Mouse (Mus musculus) midbrain, embryonic 14.5 days (tissue): ENCODE measurements at regions not wholly inside any gene's neighbourhood (a gene's known extent, or its start where the extent isn't known, plus 50 kb on each side); places are given as distances from the start of the nearest gene placed in this dataset.

Experiments
- ATAC-seq: fragments of 200-750 bp; cut with Nextera tagmentation; 2 replicates; pipeline ENCODE4 v1.8.0; 2017; ENCODE audit warnings: moderate number of reproducible peaks, moderate library complexity; ENCODE audit not compliant: low FRiP score, low TSS enrichment
- DNase-seq: peaks from one replicate; pipeline ENCODE4 v3.0.0-alpha.2; 2015
- H3K27ac ChIP-seq: fragments of 300-500 bp; sonication (generic); replicated peaks from 2 replicates; pipeline ENCODE4 v1.5.1; 2014; ENCODE audit warnings: mild to moderate bottlenecking, low read depth, low read length, moderate library complexity
- H3K27me3 ChIP-seq: fragments of 300-500 bp; sonication (generic); 2 replicates; pipeline ENCODE4 v1.6.1; 2014; ENCODE audit warnings: low read length, control low read depth, mixed read lengths; ENCODE audit not compliant: control insufficient read depth, insufficient read depth
- H3K36me3 ChIP-seq: fragments of 300-500 bp; sonication (generic); 2 replicates; pipeline ENCODE4 v1.6.1; 2014; ENCODE audit warnings: low read length, control low read depth; ENCODE audit not compliant: control insufficient read depth, insufficient read depth
- H3K4me1 ChIP-seq: fragments of 300-500 bp; sonication (generic); 2 replicates; pipeline ENCODE4 v1.6.1; 2014; ENCODE audit warnings: mild to moderate bottlenecking, antibody characterized with exemption, low read length, control low read depth; ENCODE audit not compliant: control insufficient read depth, insufficient read depth
- H3K4me2 ChIP-seq: fragments of 300-500 bp; sonication (generic); 2 replicates; pipeline ENCODE4 v1.6.1; 2014; ENCODE audit warnings: mild to moderate bottlenecking, low read length, moderate library complexity
- H3K4me3 ChIP-seq: fragments of 300-500 bp; sonication (generic); replicated peaks from 2 replicates; pipeline ENCODE4 v1.5.1; 2014; ENCODE audit warnings: low read depth, low read length
- H3K9ac ChIP-seq: fragments of 300-500 bp; sonication (generic); replicated peaks from 2 replicates; pipeline ENCODE4 v1.6.1; 2014; ENCODE audit warnings: mild to moderate bottlenecking, low read length, moderate library complexity
- H3K9me3 ChIP-seq: fragments of 300-500 bp; sonication (generic); 2 replicates; pipeline ENCODE4 v1.6.1; 2016; ENCODE audit warnings: low read length, control low read depth, mixed read lengths; ENCODE audit not compliant: control insufficient read depth
- WGBS: fragments of 180-500 bp; shearing (Covaris S2); extraction: QIAGEN DNeasy Blood & Tissue Kit; methylation state at CpG from one replicate; pipeline ENCODE4 v1.1.7; 2014; 5-methylcytosine and 5-hydroxymethylcytosine counted together

DNA sequence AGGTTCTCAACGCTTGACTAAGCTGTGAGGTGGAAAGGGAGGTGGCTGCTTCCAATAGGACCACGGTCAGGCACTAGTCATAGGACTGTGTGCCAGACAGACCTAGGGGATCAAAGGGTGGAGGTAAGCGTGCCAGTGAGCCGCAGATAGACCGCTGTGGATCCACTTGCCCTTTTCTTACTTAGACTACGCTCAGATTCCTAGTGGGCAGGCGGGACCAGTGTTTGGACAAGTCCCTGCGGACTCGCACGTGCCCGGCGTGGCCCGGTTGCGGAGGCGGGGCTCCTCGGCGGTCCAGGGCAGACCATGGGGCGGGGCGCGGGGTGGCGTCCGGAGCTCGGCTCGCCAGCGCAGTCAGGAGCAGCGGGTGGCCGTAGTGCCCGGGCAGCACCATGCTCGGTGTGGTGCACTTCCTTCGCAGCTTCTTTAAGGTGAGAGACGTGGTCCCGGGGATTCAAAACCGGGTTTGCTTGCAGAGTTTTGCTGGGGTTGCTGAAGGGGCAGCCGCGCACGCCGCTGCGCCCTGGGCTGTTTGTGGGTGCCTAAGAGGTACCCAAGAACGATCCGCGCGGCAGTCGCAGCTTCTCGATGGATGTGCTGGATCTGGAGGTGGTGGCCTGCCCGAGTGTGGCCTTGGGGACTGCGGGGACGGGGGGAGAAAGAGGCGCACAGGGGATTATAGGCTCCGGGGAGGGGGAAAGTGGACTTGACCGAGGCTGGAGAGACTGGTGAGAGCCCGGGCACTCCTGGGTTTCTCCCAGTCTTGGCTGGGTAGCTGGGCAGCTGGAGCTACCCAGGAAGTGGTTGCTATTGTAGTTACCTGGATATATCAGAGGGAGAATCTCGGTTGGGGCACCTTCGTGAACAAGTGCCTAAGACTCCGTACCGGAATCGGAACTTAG is 98.6 kb downstream of the Amer3 start:
- H3K4me1 ChIP-seq = peaks cover 11% of the 10 kb centered on the region
- DNase-seq (peak; percentile 60), ATAC-seq (peak; percentile 76)
- peak overlapping the region; percentile 86 for H3K4me2 ChIP-seq
- peak overlapping the region; percentile 53 for H3K9ac ChIP-seq
- H3K27me3 ChIP-seq = peaks cover 33% of the 10 kb centered on the region
- WGBS = under 1% methylated on average over 56 of the region's 56 CpGs
- H3K4me3 ChIP-seq = peak overlapping the region; percentile 46
- H3K27ac ChIP-seq = no peak overlapping the region
- no peaks in the 10 kb centered on the region for H3K9me3 ChIP-seq
- no peaks in the 10 kb centered on the region for H3K36me3 ChIP-seq

DNA sequence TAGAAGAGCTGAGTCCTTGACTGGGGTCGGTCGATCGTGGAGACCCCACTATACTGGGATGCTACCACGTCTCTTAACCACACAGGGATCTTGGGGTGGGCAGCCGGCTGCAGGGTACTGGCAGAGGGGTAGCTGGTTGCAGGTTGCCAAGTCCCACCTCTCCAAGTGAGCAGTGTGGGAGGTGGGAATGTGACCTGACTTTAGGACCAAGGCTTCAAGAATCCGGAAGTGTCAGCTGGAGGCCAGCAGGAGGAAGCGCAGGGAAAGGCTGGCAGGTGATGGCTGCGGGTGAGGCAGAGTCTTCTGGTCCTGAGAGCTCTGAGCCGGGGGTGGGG is 99.2 kb downstream of the Amer3 start:
- Histone ChIP-seq H3K27me3 (peaks cover 33% of the 10 kb centered on the region), H3K36me3 (no peaks in the 10 kb centered on the region), H3K4me2 (peak overlapping the region; percentile 86), H3K9ac (peak overlapping the region; percentile 53), H3K4me1 (peaks cover 11% of the 10 kb centered on the region), H3K4me3 (peak overlapping the region; percentile 46), H3K27ac (no peak overlapping the region), H3K9me3 (no peaks in the 10 kb centered on the region)
- under 1% methylated on average over 9 of the region's 9 CpGs for WGBS
- no peak for DNase-seq
- ATAC-seq = peak; percentile 22; the same call in 1 of the 2 replicates

DNA sequence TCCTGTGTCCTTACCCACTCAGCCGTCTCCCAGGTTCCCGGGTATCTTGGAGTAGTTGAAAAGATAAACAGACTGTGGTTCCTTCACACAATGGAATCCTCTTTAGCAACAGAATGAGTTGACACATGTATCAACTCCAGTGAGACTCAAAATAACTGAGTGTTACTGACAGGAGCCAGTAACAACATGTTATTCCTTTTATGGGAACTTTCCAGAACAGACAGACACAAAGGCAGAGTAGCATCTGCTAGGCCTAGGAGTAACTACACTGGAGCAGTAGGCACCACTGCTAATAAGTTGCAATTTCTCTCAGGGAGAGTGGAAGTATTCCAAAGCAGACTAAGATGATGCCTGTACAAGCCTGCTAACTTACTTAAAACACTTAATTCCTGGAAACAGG is 107.1 kb downstream of the Amer3 start:
- no peak overlapping the region for H3K27ac ChIP-seq
- no peak overlapping the region for H3K4me2 ChIP-seq
- no peak overlapping the region for H3K9ac ChIP-seq
- no peaks in the 10 kb centered on the region for H3K27me3 ChIP-seq
- no peak for ATAC-seq
- no peaks in the 10 kb centered on the region for H3K36me3 ChIP-seq
- no peaks in the 10 kb centered on the region for H3K4me1 ChIP-seq
- DNase-seq = no peak
- 72% methylated on average over 2 of the region's 2 CpGs for WGBS
- no peaks in the 10 kb centered on the region for H3K9me3 ChIP-seq
- H3K4me3 ChIP-seq = no peak overlapping the region

DNA sequence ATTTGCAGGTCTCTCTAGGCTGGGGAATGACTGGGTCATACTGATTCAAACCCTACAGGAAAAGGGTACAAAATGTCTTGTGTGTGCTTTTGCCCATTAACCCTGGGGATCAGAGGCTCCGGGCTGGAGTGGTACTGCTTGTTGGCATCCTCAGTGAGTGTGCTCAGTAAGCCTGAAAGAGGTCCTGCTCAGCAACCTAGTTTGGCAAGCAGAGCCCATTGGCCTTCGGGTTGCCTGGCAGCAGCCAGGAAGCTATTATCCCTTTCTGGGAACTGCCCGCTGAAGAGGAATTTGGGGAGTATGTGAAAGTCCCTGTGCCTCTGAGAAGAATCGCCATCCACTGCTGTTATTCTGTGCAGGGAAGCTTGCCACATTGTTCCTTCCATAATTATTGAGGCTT is 117.1 kb downstream of the Amer3 start:
- WGBS = 65% methylated on average over 4 of the region's 4 CpGs
- H3K9me3 ChIP-seq = no peaks in the 10 kb centered on the region
- H3K4me2 ChIP-seq = no peak overlapping the region
- peak overlapping the region; percentile 57; the same call in 1 of the 2 replicates for H3K27ac ChIP-seq
- H3K27me3 ChIP-seq = no peaks in the 10 kb centered on the region
- peak; percentile 61 for DNase-seq
- no peak overlapping the region for H3K9ac ChIP-seq
- H3K4me1 ChIP-seq = 0 out of 2 replicates have a peak, but pooled peaks cover 4% of the 10 kb centered on the region
- no peak overlapping the region for H3K4me3 ChIP-seq
- peak; percentile 43; the same call in 1 of the 2 replicates for ATAC-seq
- H3K36me3 ChIP-seq = no peaks in the 10 kb centered on the region

DNA sequence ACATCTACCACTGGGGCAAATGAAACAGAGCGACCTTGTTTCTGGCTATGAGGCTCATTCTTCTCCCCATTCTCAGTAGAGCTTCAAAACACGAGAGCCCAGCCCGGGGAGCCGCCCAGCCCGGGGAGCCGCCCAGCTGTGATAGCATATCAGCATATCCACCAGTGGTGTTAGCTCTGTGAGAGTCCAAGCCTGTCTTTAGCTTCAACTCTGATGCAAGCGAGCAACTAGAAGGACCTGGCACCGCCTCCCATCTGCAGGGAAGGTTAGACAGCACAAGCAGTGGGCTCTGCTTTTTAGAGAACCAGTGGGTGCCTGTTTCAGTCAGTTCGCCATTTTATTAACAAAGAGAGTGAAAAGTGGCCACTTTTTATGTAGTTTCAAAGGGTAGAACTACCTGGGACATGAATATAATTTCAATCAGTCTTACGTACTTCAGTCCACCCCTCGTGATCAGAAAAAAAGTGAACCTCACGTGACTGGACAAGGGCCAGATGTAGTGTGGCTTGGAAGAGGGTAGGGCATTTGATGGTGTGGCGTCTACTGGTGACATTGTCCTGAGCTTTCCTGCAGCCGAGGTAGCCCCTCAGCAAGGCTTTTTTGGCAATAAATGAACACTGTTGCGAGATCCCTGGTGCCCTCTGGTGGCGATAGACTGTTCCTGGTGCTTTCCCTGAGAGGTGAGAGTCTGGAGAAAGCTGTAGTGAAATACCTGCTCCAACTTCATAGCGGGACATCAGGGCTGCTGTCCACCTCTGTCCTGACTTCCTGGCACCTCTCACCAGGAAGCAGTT is 121.0 kb downstream of the Amer3 start:
- Histone ChIP-seq H3K9ac (no peak overlapping the region), H3K27ac (no peak overlapping the region), H3K4me2 (no peak overlapping the region), H3K36me3 (no peaks in the 10 kb centered on the region), H3K4me1 (0 out of 2 replicates have a peak, but pooled peaks cover 4% of the 10 kb centered on the region), H3K4me3 (no peak overlapping the region), H3K9me3 (no peaks in the 10 kb centered on the region), H3K27me3 (no peaks in the 10 kb centered on the region)
- WGBS = 50% methylated on average over 17 of the region's 17 CpGs
- DNase-seq (peak; percentile 88), ATAC-seq (peak; percentile 55; the same call in 1 of the 2 replicates)

DNA sequence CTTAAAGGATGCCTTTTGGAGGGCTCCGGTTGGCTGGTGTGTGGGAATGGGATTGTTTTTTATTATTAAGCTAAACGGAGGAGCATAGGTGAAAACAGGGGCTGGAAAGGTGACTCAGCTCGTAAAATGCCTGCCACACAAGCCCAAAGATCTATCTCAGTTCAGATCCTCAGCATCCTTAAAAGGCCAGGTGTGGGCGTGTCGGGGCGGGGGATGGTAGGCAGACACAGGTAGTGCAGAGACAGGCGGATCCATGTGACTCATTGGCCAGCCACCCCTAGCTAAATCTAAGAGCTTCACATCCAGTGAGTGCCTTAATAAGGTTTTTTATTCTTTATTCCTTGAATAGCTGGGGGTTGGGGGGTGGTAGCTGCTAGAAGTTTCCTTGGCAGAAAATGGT is 122.0 kb downstream of the Amer3 start:
- 84% methylated on average over 7 of the region's 7 CpGs for WGBS
- H3K4me2 ChIP-seq = no peak overlapping the region
- no peaks in the 10 kb centered on the region for H3K27me3 ChIP-seq
- H3K9me3 ChIP-seq = no peaks in the 10 kb centered on the region
- H3K36me3 ChIP-seq = no peaks in the 10 kb centered on the region
- ATAC-seq (no peak), DNase-seq (no peak)
- H3K4me1 ChIP-seq = no peaks in the 10 kb centered on the region
- H3K4me3 ChIP-seq = no peak overlapping the region
- no peak overlapping the region for H3K9ac ChIP-seq
- H3K27ac ChIP-seq = no peak overlapping the region

DNA sequence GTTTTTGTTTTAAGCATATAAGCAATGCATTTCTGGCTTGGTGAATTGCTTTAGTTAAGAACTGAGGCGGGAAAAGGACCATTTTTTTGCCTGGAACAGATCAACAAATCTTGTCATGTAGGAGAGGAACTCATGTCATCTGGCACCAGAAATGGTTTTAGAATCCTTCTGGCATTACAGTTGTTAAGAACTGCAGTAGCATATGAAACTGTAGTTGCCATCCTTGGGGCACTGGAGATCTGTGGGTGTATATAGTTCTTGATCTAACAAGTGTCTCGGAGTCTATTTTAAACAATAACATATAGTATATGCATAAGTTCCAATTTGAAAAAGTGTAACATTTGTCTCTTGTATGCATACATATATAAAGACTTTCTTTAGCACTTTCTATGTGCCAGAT is 129.6 kb downstream of the Amer3 start:
- Histone ChIP-seq H3K4me3 (no peak overlapping the region), H3K9me3 (no peaks in the 10 kb centered on the region), H3K4me2 (no peak overlapping the region), H3K27me3 (no peaks in the 10 kb centered on the region), H3K9ac (no peak overlapping the region), H3K4me1 (no peaks in the 10 kb centered on the region), H3K36me3 (no peaks in the 10 kb centered on the region), H3K27ac (no peak overlapping the region)
- DNase-seq (no peak), ATAC-seq (no peak)
- WGBS = 91% methylated on average over 2 of the region's 2 CpGs

DNA sequence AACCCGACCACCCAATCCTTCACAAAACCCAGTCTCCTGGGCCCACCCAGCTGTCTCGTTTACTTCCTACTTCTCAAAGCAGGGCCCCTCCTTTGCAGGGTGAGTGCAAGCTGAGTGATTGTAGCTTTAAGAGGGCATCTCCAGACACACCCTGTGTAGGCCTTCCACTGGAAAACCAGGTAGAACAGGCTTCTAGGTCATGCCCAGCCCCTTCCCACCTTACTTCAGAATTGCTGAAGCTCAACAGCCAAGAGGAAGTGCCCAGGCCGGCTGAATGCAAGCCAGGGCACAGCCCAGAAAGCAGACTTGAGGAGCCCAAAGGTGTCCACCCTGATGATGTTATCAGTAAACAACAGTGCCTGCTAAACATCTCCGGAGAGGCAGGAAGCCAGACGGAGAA is 120.2 kb downstream of the Fam168b start:
- 82% methylated on average over 5 of the region's 5 CpGs for WGBS
- DNase-seq (no peak), ATAC-seq (no peak)
- Histone ChIP-seq H3K4me3 (no peak overlapping the region), H3K9me3 (no peaks in the 10 kb centered on the region), H3K36me3 (no peaks in the 10 kb centered on the region), H3K4me2 (no peak overlapping the region), H3K27ac (no peak overlapping the region), H3K4me1 (no peaks in the 10 kb centered on the region), H3K27me3 (no peaks in the 10 kb centered on the region), H3K9ac (no peak overlapping the region)
